Mouse (Mus musculus) left cerebral cortex, adult 2 months (tissue): ENCODE measurements around the gene Rnf8. TPM values are rescaled to one million over a fixed set of nuclear protein-coding genes. Genes with fewer than 3 reads are reported as not detected.

Source experiments
- DNase-seq, 2 experiments: peaks; one replicate each; pipeline ENCODE4 v3.0.0; 2021 to 2022; ENCODE audit warnings: low spot score in 2 of 2, mixed read lengths in 1 of 2; ENCODE audit errors: extremely low spot score in 1 of 2
- H3K27ac ChIP-seq: fragments of 200-600 bp; 2 replicates; pipeline ENCODE4 v1.8.1; 2022
- H3K4me3 ChIP-seq: fragments of 200-600 bp; 2 replicates; pipeline ENCODE4 v1.8.1; 2022
- CTCF ChIP-seq: fragments of 200-600 bp; IDR thresholded peaks from 2 replicates; pipeline ENCODE4 v1.8.1; 2022; ENCODE audit warnings: antibody characterized with exemption, mild to moderate bottlenecking, moderate library complexity
- intact Hi-C: fragments of 180-260 bp; cut with DNase I; formaldehyde crosslinking; loops from one replicate; pipeline ENCODE4 v1.15.1; 2025
- total RNA-seq, 2 experiments: library from RNA; stranded (reverse); gene quantifications; 2 replicates each; pipeline ENCODE4 v1.2.3; 2021

The Rnf8 gene
- total RNA-seq, 2 experiments from 2014 or later = 67.2 to 76.2 TPM

GRCm38 (mm10) chr17:29662145-29662544 lies 47.6 kb downstream of the Rnf8 start:
- Histone ChIP-seq H3K27ac (no peak overlapping the region), H3K4me3 (no peak overlapping the region)
- intact Hi-C loops = no loop called here
- no peak for DNase-seq
- no peak for TF ChIP-seq CTCF

DNA sequence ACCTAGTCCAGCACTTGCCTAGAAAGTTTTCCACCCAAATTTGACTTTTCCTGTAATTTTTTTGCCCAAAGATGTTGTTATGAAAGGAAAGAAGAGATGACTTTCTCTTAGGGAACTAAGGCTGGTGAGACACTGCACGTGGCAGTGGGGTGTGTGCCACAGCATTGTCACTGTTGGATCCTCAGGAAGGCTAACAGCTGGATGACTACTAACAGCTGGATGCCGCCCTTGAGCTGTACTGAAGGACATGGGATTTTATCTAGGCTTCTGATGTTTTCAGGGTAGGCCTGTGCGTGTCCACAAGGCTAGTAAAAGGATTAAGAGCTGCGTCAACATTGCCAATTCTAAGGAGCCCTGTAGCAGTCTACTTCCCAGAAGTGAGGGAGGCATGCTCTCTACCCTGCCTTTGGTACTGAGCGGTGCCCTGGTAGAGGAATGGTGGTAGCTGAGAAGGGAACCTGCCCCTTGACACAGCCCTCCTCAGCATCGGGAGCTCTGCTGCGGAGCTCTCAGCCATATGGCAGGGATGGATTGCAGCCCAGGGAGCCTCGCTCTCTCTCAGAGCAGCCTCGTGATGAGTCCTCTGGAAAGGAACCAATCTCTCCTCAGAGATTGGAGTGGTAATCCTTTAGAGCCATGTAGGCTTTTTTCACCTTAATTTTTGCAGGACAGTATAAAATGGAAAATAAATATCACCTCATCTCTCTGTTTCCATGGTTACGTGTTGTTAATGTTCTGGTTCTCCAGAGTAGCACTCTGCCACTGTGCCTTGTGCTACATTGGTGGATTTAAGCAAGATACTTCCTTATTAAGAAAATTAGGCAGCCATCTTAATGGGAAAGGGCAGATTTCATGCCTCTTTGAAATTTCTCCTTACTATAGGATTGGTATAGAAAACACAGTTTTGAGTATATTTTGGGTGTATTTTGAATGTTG lies 53.7 kb downstream of the Rnf8 start:
- intact Hi-C loops = no loop called here
- peak; percentile 32 to 48 for DNase-seq
- no peak for TF ChIP-seq CTCF

GRCm38 (mm10) chr17:29669030-29669429 lies 54.4 kb downstream of the Rnf8 start:
- H3K27ac ChIP-seq = peak overlapping the region; percentile 69; the same call in 1 of the 2 replicates
- no peak for TF ChIP-seq CTCF
- intact Hi-C loops = no loop called here

More for the DNA sequence above, 53.7 kb downstream of the Rnf8 start:
- Histone ChIP-seq H3K27ac (peak overlapping the region; percentile 69), H3K4me3 (no peak overlapping the region)

GRCm38 (mm10) chr17:29669936-29670335 lies 55.3 kb downstream of the Rnf8 start:
- DNase-seq = no peak
- Histone ChIP-seq H3K4me3 (no peak overlapping the region), H3K27ac (no peak overlapping the region)
- TF ChIP-seq CTCF = no peak
- intact Hi-C loops = no loop called here

More at GRCm38 (mm10) chr17:29669030-29669429, 54.4 kb downstream of the Rnf8 start:
- no peak for DNase-seq
- H3K4me3 ChIP-seq = no peak overlapping the region

- intact Hi-C loops = no loop called here
- H3K4me3 ChIP-seq = no peak overlapping the region
- no peak for TF ChIP-seq CTCF
- DNase-seq = no peak
- no peak overlapping the region for H3K27ac ChIP-seq
Observed at GRCm38 (mm10) chr17:29671021-29671420, 56.4 kb downstream of the Rnf8 start.

- no peak for DNase-seq
- no peak for TF ChIP-seq CTCF
- H3K27ac ChIP-seq = no peak overlapping the region
- intact Hi-C loops = no loop called here
- no peak overlapping the region for H3K4me3 ChIP-seq
Observed at GRCm38 (mm10) chr17:29673325-29673724, 58.7 kb downstream of the Rnf8 start.

- no peak for TF ChIP-seq CTCF
- intact Hi-C loops = no loop called here
- no peak for DNase-seq
- Histone ChIP-seq H3K4me3 (no peak overlapping the region), H3K27ac (no peak overlapping the region)
Observed at GRCm38 (mm10) chr17:29678526-29678925, 63.9 kb downstream of the Rnf8 start.

- DNase-seq = no peak
Observed at GRCm38 (mm10) chr17:29679038-29679767, 64.6 kb downstream of the Rnf8 start.

GRCm38 (mm10) chr17:29680174-29680573 lies 65.6 kb downstream of the Rnf8 start:
- no peak for TF ChIP-seq CTCF
- no peak for DNase-seq
- no peak overlapping the region for H3K27ac ChIP-seq

More at GRCm38 (mm10) chr17:29679038-29679767, 64.6 kb downstream of the Rnf8 start:
- H3K4me3 ChIP-seq = no peak overlapping the region
- TF ChIP-seq CTCF = no peak
- intact Hi-C loops = no loop called here
- no peak overlapping the region for H3K27ac ChIP-seq

DNA sequence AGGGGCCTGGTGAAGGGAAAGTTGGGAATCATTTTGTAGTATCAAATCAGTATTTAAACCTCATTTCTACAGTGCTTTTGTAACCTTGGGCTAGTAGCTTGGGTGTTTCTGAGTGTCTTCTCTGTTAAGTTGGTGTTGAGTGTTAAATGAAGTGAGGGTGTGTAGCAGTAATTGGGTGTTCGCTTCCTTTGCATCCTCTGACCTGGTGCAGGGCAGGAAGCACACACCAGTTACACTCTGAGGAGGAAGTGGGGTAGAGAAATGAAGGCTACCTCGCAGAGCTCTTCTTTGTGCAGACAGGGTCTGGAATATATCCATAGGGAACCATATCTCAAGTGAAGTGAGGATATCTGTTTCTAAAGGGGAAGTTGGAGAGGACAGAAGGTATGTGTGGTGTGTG lies 66.3 kb downstream of the Rnf8 start:
- no peak for TF ChIP-seq CTCF
- intact Hi-C loops = no loop called here
- DNase-seq = no peak
- Histone ChIP-seq H3K4me3 (no peak overlapping the region), H3K27ac (no peak overlapping the region)

More at GRCm38 (mm10) chr17:29680174-29680573, 65.6 kb downstream of the Rnf8 start:
- intact Hi-C loops = no loop called here
- H3K4me3 ChIP-seq = no peak overlapping the region

- intact Hi-C loops = no loop called here
- Histone ChIP-seq H3K4me3 (no peak overlapping the region), H3K27ac (no peak overlapping the region)
- no peak for TF ChIP-seq CTCF
- DNase-seq = no peak
Observed at GRCm38 (mm10) chr17:29681669-29682068, 67.1 kb downstream of the Rnf8 start.

DNA sequence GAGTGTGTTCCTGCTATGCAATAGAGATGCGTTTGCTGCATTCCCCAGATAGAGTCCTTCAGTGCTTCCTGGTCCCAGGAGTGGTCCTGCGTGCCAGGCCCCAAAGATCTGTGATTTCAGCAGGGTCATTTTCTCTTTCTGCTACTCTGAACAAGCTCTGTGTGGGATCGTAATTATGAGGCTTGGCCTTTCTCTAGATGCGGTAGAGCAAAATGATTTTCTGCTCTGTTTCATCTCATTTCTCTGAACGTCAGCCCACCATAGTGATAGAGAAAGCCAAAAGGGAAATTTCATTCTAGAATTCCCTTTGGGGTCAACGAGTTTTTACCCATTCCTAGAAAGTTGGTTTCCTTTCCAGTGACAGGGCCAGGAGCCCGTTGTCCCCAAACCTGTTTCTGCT lies 67.7 kb downstream of the Rnf8 start:
- intact Hi-C loops = no loop called here
- Histone ChIP-seq H3K27ac (no peak overlapping the region), H3K4me3 (no peak overlapping the region)
- no peak for TF ChIP-seq CTCF
- DNase-seq = no peak
